Mouse (Mus musculus): Measurements from ENCODE around the gene Gm3095.
"Not testable (repeated sequence)": the region's sequence is repeated elsewhere in the genome, so short reads cannot be mapped to it uniquely, and the experiment has no call there.

DNA sequence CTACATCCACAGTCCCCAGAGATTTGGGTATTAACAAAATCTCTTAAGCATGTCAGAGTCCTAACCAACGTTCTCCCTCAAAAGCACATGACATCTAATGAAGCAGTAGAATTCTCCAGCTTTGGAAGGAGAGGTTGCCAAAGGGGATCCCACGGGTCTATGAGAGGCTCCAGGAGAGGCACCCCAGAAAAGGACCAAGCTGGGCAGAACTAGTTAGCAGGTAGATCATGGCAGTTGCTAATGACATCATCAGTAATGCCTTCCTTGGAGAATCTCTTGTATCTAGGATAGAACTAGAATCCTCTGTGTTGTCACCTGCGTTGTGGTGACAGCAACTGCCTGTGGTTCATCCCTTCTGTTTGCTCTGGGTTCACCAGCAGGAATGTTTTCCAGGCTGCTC is 34.7 kb downstream of the Gm3095 start, which contains the start of gene Gm3099:
- TF ChIP-seq E2F4 (IDR thresholded peaks at IDR 0.05; ENCODE audit: insufficient read depth); POLR2A (IDR thresholded peaks at IDR 0.05; ENCODE audit: insufficient read length, low read depth); USF1 (IDR thresholded peaks at IDR 0.05; ENCODE audit: low read depth); MYOD1 (IDR thresholded peaks at IDR 0.05; ENCODE audit: control insufficient read depth in 1 of 3, insufficient read length in 2 of 3, low read depth in 2 of 3); TCF3 (IDR thresholded peaks at IDR 0.05; ENCODE audit: insufficient read length, low read depth); POLR2AphosphoS2 (IDR thresholded peaks at IDR 0.05; ENCODE audit: insufficient read length, low read depth); REST (IDR thresholded peaks at IDR 0.05; ENCODE audit: insufficient read depth, insufficient read length); MAX (IDR thresholded peaks at IDR 0.05; ENCODE audit: low read depth); TCF12 (IDR thresholded peaks at IDR 0.05; ENCODE audit: insufficient read depth, poor library complexity, severe bottlenecking); MYOG (IDR thresholded peaks at IDR 0.05; ENCODE audit: control insufficient read depth in 1 of 3, insufficient read depth in 1 of 3, insufficient read length in 2 of 3, low read depth in 2 of 3); CEBPB (IDR thresholded peaks at IDR 0.05; ENCODE audit: insufficient read depth, poor library complexity, severe bottlenecking); SRF (IDR thresholded peaks at IDR 0.05; ENCODE audit: control insufficient read depth, insufficient read length, low read depth): not testable (repeated sequence)
